Mouse (Mus musculus) cerebellum, postnatal 25 days (tissue): Measurements from ENCODE around the gene Srgap3.

Experiments used
- DNase-seq, 2 experiments: peaks; one replicate each; pipeline ENCODE4 v3.0.0; 2021; ENCODE audit warnings: mixed read lengths in 2 of 2

Srgap3 gene

GRCm38 (mm10) chr6:112949220-112949619 is 2.2 kb upstream of the Srgap3 start:
- no peak for DNase-seq

GRCm38 (mm10) chr6:112948416-112948815 is 1.4 kb upstream of the Srgap3 start:
- no peak for DNase-seq

GRCm38 (mm10) chr6:112946021-112946811 is 850 bp downstream of the Srgap3 start:
- peak; percentile 60 to 65 for DNase-seq

GRCm38 (mm10) chr6:112945181-112945751 is 1.8 kb downstream of the Srgap3 start:
- DNase-seq: peak; percentile 59 to 65

- peak; percentile 76 to 81 for DNase-seq
Observed at GRCm38 (mm10) chr6:112943596-112944245, 3.3 kb downstream of the Srgap3 start.

- DNase-seq: no peak
Observed at GRCm38 (mm10) chr6:112939281-112939680, 7.8 kb downstream of the Srgap3 start.

GRCm38 (mm10) chr6:112937791-112938190 is 9.3 kb downstream of the Srgap3 start:
- DNase-seq: no peak

GRCm38 (mm10) chr6:112934501-112934900 is 12.6 kb downstream of the Srgap3 start:
- DNase-seq: no peak

- DNase-seq: no peak
Observed at GRCm38 (mm10) chr6:112932611-112933010, 14.5 kb downstream of the Srgap3 start.

GRCm38 (mm10) chr6:112930011-112930451 is 17.0 kb downstream of the Srgap3 start:
- no peak for DNase-seq

- no peak for DNase-seq
Observed at GRCm38 (mm10) chr6:112929291-112929984, 17.6 kb downstream of the Srgap3 start.

- DNase-seq: peak in 1 of 2 experiments; percentile 42
Observed at GRCm38 (mm10) chr6:112928841-112929240, 18.2 kb downstream of the Srgap3 start.

- DNase-seq: no peak
Observed at GRCm38 (mm10) chr6:112927341-112927740, 19.7 kb downstream of the Srgap3 start.

- no peak for DNase-seq
Observed at GRCm38 (mm10) chr6:112926011-112926410, 21.1 kb downstream of the Srgap3 start.

GRCm38 (mm10) chr6:112925234-112925975 is 21.7 kb downstream of the Srgap3 start:
- DNase-seq: peak; percentile 53 to 59

GRCm38 (mm10) chr6:112924606-112925141 is 22.4 kb downstream of the Srgap3 start:
- DNase-seq: no peak

GRCm38 (mm10) chr6:112920619-112921195 is 26.4 kb downstream of the Srgap3 start:
- no peak for DNase-seq

- DNase-seq: no peak
Observed at GRCm38 (mm10) chr6:112917717-112918116, 29.3 kb downstream of the Srgap3 start.

GRCm38 (mm10) chr6:112916243-112916642 is 30.8 kb downstream of the Srgap3 start:
- no peak for DNase-seq

- no peak for DNase-seq
Observed at GRCm38 (mm10) chr6:112912552-112912951, 34.5 kb downstream of the Srgap3 start.

- DNase-seq: no peak
Observed at GRCm38 (mm10) chr6:112909711-112910110, 37.4 kb downstream of the Srgap3 start.
